Mouse (Mus musculus) ZHBTc4 (cell line): ENCODE measurements around the gene Fbp1.
A peak's percentile ranks its signal among the peaks of the same experiment; 100 is the strongest.

Source experiments
- DNase-seq: peaks from one replicate; pipeline ENCODE4 v3.0.0-alpha.2; 2011; ENCODE audit warnings: low read depth, low spot score

Fbp1 gene

GRCm38 (mm10) chr13:62833341-62833740 is 54.7 kb downstream of the Fbp1 start:
- DNase-seq, result no peak

DNA sequence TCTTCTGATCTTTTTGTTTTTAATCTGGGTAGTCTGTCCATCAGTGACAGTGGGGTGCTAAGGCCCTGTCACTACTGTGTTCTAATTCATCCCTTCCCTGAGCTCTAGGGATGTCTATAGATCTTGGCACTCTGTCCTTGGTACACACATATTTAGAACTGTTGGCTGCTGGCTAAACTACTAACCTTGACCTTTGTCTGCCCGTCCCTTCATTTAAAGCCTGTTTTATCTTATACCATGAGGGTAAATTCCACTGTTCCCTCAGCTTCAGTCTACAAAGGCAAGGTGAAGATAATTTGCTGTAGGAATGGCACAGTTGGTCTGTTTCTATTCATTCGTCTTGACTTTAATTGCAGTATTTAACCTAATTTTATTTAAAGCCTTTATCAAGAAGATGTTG is 55.8 kb downstream of the Fbp1 start:
- no peak for DNase-seq

DNA sequence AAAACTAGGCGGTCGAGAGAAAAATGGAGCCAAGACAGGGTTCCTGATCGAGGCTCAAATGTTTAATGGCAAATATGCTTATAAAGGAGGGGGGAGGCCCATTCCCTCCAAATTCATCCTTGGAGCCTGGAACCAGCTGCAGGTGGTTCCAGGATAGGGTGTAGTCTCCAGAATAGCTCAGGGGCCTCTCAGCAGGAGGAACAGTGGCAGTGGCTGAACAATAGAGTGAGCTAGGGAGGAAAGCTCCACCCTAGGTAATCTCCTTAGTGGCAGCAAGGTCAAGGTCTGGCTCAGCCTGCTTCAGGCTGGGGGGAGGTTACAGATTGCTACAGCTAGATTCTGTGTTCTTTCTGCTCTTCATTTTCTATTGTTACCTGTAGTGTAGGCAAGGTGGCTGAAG is 72.4 kb downstream of the Fbp1 start:
- peak; percentile 80 for DNase-seq
